Mouse (Mus musculus) heart, adult 18-20 months (tissue): Measurements from ENCODE around the gene Met. TPM values are rescaled to one million over a fixed set of nuclear protein-coding genes. Genes with fewer than 3 reads are reported as not detected.
A peak's percentile ranks its signal among the peaks of the same experiment; 100 is the strongest.

Source experiments
- DNase-seq, 2 experiments: peaks; one replicate each; pipeline ENCODE4 v3.0.0; 2021 to 2022; ENCODE audit warnings: mixed read lengths in 1 of 2
- total RNA-seq, 2 experiments: library from RNA; stranded (reverse); gene quantifications; 2 replicates each; pipeline ENCODE4 v1.2.3; 2021

The Met gene
- total RNA-seq, 2 experiments from 2014 or later, result 1.0 to 3.2 TPM

GRCm38 (mm10) chr6:17606915-17607314 is 143.3 kb downstream of the Met start:
- DNase-seq, result no peak

DNA sequence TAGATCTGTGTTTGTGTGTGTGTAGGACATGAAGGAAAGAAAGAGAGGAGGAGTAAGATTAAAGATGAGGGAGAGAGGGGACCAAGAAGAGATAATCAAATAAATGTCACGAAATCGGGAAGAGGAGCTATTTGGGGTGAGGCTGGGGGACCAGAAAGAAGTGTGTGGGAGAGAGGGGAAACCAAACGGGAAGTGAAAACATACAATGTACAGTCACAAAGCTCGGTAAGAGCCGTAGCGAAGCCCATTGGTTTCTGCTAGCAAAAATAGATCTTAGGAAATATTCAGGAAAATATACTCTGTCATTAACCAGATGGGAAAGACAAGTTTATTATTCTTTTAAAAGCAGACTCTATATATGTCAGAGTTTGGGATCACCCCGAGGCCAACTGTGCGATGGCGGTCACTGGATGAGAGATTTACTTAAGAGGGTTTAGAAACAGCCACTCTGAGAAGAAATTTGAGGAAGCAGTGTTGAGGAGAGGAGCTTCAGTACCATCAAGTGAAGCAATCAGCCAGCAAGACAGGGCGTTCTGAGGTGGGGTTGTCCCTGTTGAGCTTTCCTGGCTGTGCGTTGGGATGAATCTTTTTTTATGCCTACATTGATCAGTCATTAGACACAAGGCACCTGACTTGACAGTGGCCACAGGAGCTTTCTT is 147.9 kb downstream of the Met start:
- peak in 1 of 2 experiments; percentile 6 for DNase-seq

GRCm38 (mm10) chr6:17612652-17613051 is 149.1 kb downstream of the Met start:
- DNase-seq, result no peak

DNA sequence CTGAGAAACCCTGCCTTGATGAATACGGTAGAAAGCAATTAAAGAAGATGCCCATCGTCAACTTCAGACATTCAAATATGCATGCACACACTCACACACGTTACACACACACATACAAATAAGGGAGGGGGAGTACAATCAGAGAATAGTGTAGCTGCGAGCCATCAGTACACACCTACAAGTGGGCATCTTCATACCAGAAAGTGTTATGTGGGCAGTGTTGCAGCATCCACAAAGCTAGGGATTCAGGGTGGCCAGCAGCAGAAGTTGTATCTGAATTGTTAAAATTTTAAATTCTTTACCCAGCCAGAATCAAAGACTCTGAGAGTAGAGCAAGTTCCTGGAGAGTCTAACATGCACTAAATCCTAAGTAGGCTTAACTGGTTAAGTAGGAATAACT is 157.2 kb downstream of the Met start:
- DNase-seq, result no peak

DNA sequence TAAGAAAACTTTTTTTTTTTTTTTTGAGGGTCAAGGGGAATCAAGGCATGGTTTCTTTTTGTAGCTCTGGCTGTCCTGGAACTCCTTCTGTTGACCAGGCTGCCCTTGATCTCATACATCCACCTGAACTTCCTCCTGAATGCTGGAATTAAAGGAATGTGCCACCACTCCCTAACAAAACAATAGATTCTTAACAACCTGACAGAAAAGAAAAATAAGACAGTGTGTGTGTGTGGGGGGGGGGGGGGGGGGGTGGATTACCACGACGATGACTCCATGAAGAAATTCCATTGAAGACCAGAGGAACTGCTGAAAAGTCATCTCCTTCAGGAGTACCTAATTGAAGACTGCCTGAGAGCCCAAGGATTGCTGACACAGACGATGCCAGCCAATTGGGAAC is 157.8 kb downstream of the Met start:
- DNase-seq, result no peak

Other genes starting within 250 kb of the Met start
- 10 to 100 TPM; 33.0 to 39.1 TPM for gene Cav2, start 182.6 kb upstream of the Met start, total RNA-seq
- gene Cav1, start 157.5 kb upstream of the Met start, total RNA-seq, result 100 to 1,000 TPM; 200 to 201 TPM
- 100 to 1,000 TPM; 135 to 151 TPM for gene Capza2, start 172.4 kb downstream of the Met start, total RNA-seq
- gene St7, start 229.1 kb downstream of the Met start, total RNA-seq, result 10 to 100 TPM; 16.0 to 16.8 TPM